Mouse (Mus musculus) erythroid progenitor cell, adult 5-6 weeks (primary cell): ENCODE results near the gene Npr1. TPM values are rescaled to one million over a fixed set of nuclear protein-coding genes. Genes with fewer than 3 reads are reported as not detected.

ENCODE experiments used
- ATAC-seq: replicated peaks from 2 replicates; pipeline ENCODE4 v1.8.0; 2016; ENCODE audit warnings: moderate number of reproducible peaks, mild to moderate bottlenecking, moderate TSS enrichment, inconsistent platforms; ENCODE audit not compliant: poor library complexity, low FRiP score, severe bottlenecking
- total RNA-seq, 2 experiments: library from RNA; stranded (forward) in 1 of 2; stranded (reverse) in 1 of 2; fragments of 150-400 nt in 1 of 2; fragments of 186-747, 209-891 nt in 1 of 2; gene quantifications; 2 replicates each; pipeline versions ENCODE4 v1.2.3 to v1.2.4; 2015 to 2017; ENCODE audit warnings: low replicate concordance in 2 of 2

The Npr1 gene
- total RNA-seq, 2 experiments from 2014 or later, result not detected

GRCm38 (mm10) chr3:90400993-90401392 lies 64.7 kb downstream of the Npr1 start:
- no peak for ATAC-seq

Other genes with a start within 250 kb of the Npr1 start
- 10.9 and 46.5 TPM in 2 replicates for gene Jtb, start 234.3 kb downstream of the Npr1 start, total RNA-seq (2015; ENCODE audit: low replicate concordance)
- gene Jtb, start 234.3 kb downstream of the Npr1 start, total RNA-seq (2017; ENCODE audit: low replicate concordance), result 1.9 and 9.1 TPM in 2 replicates
- gene Creb3l4, start 222.4 kb downstream of the Npr1 start, total RNA-seq (2015; ENCODE audit: low replicate concordance), result not detected in 2 replicates
- not detected in 2 replicates for gene Creb3l4, start 222.4 kb downstream of the Npr1 start, total RNA-seq (2017; ENCODE audit: low replicate concordance)
- gene Slc39a1, start 217.7 kb downstream of the Npr1 start, total RNA-seq (2015; ENCODE audit: low replicate concordance), result 2.1 and 5.0 TPM in 2 replicates
- 2.2 and 7.4 TPM in 2 replicates for gene Slc39a1, start 217.7 kb downstream of the Npr1 start, total RNA-seq (2017; ENCODE audit: low replicate concordance)
- gene Crtc2, start 211.7 kb downstream of the Npr1 start, total RNA-seq (2015; ENCODE audit: low replicate concordance), result 10.8 and 14.3 TPM in 2 replicates
- 5.3 and 16.5 TPM in 2 replicates for gene Crtc2, start 211.7 kb downstream of the Npr1 start, total RNA-seq (2017; ENCODE audit: low replicate concordance)
- gene Dennd4b, start 200.7 kb downstream of the Npr1 start, total RNA-seq (2015; ENCODE audit: low replicate concordance), result 13.3 and 40.2 TPM in 2 replicates
- gene Dennd4b, start 200.7 kb downstream of the Npr1 start, total RNA-seq (2017; ENCODE audit: low replicate concordance), result 3.2 and 13.5 TPM in 2 replicates
- gene Gatad2b, start 172.7 kb downstream of the Npr1 start, total RNA-seq (2015; ENCODE audit: low replicate concordance), result 55.8 and 59.8 TPM in 2 replicates
- 47.2 and 47.7 TPM in 2 replicates for gene Gatad2b, start 172.7 kb downstream of the Npr1 start, total RNA-seq (2017; ENCODE audit: low replicate concordance)
- gene Slc27a3, start 75.9 kb downstream of the Npr1 start, total RNA-seq (2015; ENCODE audit: low replicate concordance), result not detected in 2 replicates
- 1.0 TPM in 1 of 2 replicates, not detected in the other for gene Slc27a3, start 75.9 kb downstream of the Npr1 start, total RNA-seq (2017; ENCODE audit: low replicate concordance)
- gene Ints3, start 32.2 kb downstream of the Npr1 start, total RNA-seq (2015; ENCODE audit: low replicate concordance), result 6.7 and 12.6 TPM in 2 replicates
- gene Ints3, start 32.2 kb downstream of the Npr1 start, total RNA-seq (2017; ENCODE audit: low replicate concordance), result 13.2 and 18.2 TPM in 2 replicates
- 61.6 and 86.5 TPM in 2 replicates for gene Ilf2, start 10.3 kb upstream of the Npr1 start, total RNA-seq (2015; ENCODE audit: low replicate concordance)
- 93.7 and 150 TPM in 2 replicates for gene Ilf2, start 10.3 kb upstream of the Npr1 start, total RNA-seq (2017; ENCODE audit: low replicate concordance)
- 11.3 and 17.7 TPM in 2 replicates for gene Snapin, start 25.2 kb upstream of the Npr1 start, total RNA-seq (2015; ENCODE audit: low replicate concordance)
- 13.1 and 16.4 TPM in 2 replicates for gene Snapin, start 25.2 kb upstream of the Npr1 start, total RNA-seq (2017; ENCODE audit: low replicate concordance)
- 78.9 and 101 TPM in 2 replicates for gene Chtop, start 43.6 kb upstream of the Npr1 start, total RNA-seq (2015; ENCODE audit: low replicate concordance)
- 47.3 and 66.6 TPM in 2 replicates for gene Chtop, start 43.6 kb upstream of the Npr1 start, total RNA-seq (2017; ENCODE audit: low replicate concordance)
- gene S100a1, start 48.5 kb upstream of the Npr1 start, total RNA-seq (2015; ENCODE audit: low replicate concordance), result 27.7 and 33.9 TPM in 2 replicates
- 18.2 and 22.8 TPM in 2 replicates for gene S100a1, start 48.5 kb upstream of the Npr1 start, total RNA-seq (2017; ENCODE audit: low replicate concordance)
- gene S100a13, start 48.6 kb upstream of the Npr1 start, total RNA-seq (2015; ENCODE audit: low replicate concordance), result 8.8 and 10.8 TPM in 2 replicates
- gene S100a13, start 48.6 kb upstream of the Npr1 start, total RNA-seq (2017; ENCODE audit: low replicate concordance), result 6.7 and 9.5 TPM in 2 replicates
- not detected in 2 replicates for gene S100a14, start 61.0 kb upstream of the Npr1 start, total RNA-seq (2015; ENCODE audit: low replicate concordance)
- not detected in 2 replicates for gene S100a14, start 61.0 kb upstream of the Npr1 start, total RNA-seq (2017; ENCODE audit: low replicate concordance)
- gene S100a16, start 71.4 kb upstream of the Npr1 start, total RNA-seq (2015; ENCODE audit: low replicate concordance), result not detected in 2 replicates
- gene S100a16, start 71.4 kb upstream of the Npr1 start, total RNA-seq (2017; ENCODE audit: low replicate concordance), result not detected in 2 replicates
- gene S100a3, start 94.7 kb upstream of the Npr1 start, total RNA-seq (2015; ENCODE audit: low replicate concordance), result not detected in 2 replicates
- not detected in 2 replicates for gene S100a3, start 94.7 kb upstream of the Npr1 start, total RNA-seq (2017; ENCODE audit: low replicate concordance)
- not detected in 2 replicates for gene S100a2, start 124.4 kb upstream of the Npr1 start, total RNA-seq (2015; ENCODE audit: low replicate concordance)
- gene S100a2, start 124.4 kb upstream of the Npr1 start, total RNA-seq (2017; ENCODE audit: low replicate concordance), result not detected in 2 replicates
- not detected in 2 replicates for gene Gm42674, start 136.0 kb upstream of the Npr1 start, total RNA-seq (2015; ENCODE audit: low replicate concordance)
- not detected in 2 replicates for gene Gm42674, start 136.0 kb upstream of the Npr1 start, total RNA-seq (2017; ENCODE audit: low replicate concordance)
- gene S100a4, start 137.9 kb upstream of the Npr1 start, total RNA-seq (2015; ENCODE audit: low replicate concordance), result 36.9 and 83.6 TPM in 2 replicates
- 29.4 and 37.4 TPM in 2 replicates for gene S100a4, start 137.9 kb upstream of the Npr1 start, total RNA-seq (2017; ENCODE audit: low replicate concordance)
- gene S100a5, start 142.7 kb upstream of the Npr1 start, total RNA-seq (2015; ENCODE audit: low replicate concordance), result not detected in 2 replicates
- not detected in 2 replicates for gene S100a5, start 142.7 kb upstream of the Npr1 start, total RNA-seq (2017; ENCODE audit: low replicate concordance)
- 132 and 138 TPM in 2 replicates for gene S100a6, start 147.0 kb upstream of the Npr1 start, total RNA-seq (2015; ENCODE audit: low replicate concordance)
- gene S100a6, start 147.0 kb upstream of the Npr1 start, total RNA-seq (2017; ENCODE audit: low replicate concordance), result 41.6 and 73.8 TPM in 2 replicates
- gene S100a7a, start 188.2 kb upstream of the Npr1 start, total RNA-seq (2015; ENCODE audit: low replicate concordance), result not detected in 2 replicates
- not detected in 2 replicates for gene S100a7a, start 188.2 kb upstream of the Npr1 start, total RNA-seq (2017; ENCODE audit: low replicate concordance)
- gene S100a8, start 203.1 kb upstream of the Npr1 start, total RNA-seq (2015; ENCODE audit: low replicate concordance), result 5,294 and 6,274 TPM in 2 replicates
- gene S100a8, start 203.1 kb upstream of the Npr1 start, total RNA-seq (2017; ENCODE audit: low replicate concordance), result 2,245 and 2,738 TPM in 2 replicates
- 7,257 and 9,005 TPM in 2 replicates for gene S100a9, start 229.9 kb upstream of the Npr1 start, total RNA-seq (2015; ENCODE audit: low replicate concordance)
- 2,061 and 2,234 TPM in 2 replicates for gene S100a9, start 229.9 kb upstream of the Npr1 start, total RNA-seq (2017; ENCODE audit: low replicate concordance)